Mouse (Mus musculus): ENCODE results near the gene Apmap. TPM values are rescaled to one million over a fixed set of nuclear protein-coding genes. Genes with fewer than 3 reads are reported as not detected.
"Not testable (repeated sequence)": the region's sequence is repeated elsewhere in the genome, so short reads cannot be mapped to it uniquely, and the experiment has no call there.

The Apmap gene
- polyA plus RNA-seq, 1 experiment from 2014 or later = 34.2 TPM

DNA sequence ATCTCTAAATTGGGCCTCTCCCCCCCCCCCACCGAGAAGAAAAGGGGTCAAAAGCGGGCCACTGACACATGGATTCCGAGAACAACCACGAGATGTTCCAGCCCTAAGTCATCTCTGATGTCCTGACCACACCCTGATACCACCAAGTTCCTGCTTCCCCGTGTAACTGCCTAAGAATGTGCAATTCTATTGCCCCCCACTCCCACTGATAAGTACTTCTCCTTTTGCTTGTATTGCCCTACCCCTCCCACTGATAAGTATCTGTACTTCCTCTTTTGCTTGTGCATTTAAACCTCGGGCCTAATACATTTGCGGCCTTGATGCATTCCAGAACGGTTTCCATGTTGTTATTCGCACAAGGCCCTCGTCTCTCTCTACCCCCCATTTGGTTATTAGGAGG lies 58.8 kb downstream of the Apmap start:
- H3K4me1 ChIP-seq; H3K4me3 ChIP-seq; H3K9me3 ChIP-seq; DNase-seq (ENCODE audit: low spot score); H3K27ac ChIP-seq; H3K36me3 ChIP-seq; H3K27me3 ChIP-seq (ENCODE audit: insufficient read depth, poor library complexity, severe bottlenecking): not testable (repeated sequence)
- WGBS = 77% methylated on average over 10 of the region's 10 CpGs

Other genes starting within 250 kb of the Apmap start
- 4.9 and 6.7 TPM in 2 replicates for gene 3300002I08Rik, start 245.8 kb downstream of the Apmap start, polyA plus RNA-seq (2016; fragmentation: Nextera tagmentation; extraction: Ambion mirVana)
- 5.4 and 8.2 TPM in 2 replicates for gene Zfp442, start 157.1 kb downstream of the Apmap start, polyA plus RNA-seq (2016; fragmentation: Nextera tagmentation; extraction: Ambion mirVana)
- gene Zfp345, start 123.5 kb downstream of the Apmap start, polyA plus RNA-seq (2016; fragmentation: Nextera tagmentation; extraction: Ambion mirVana) = 0.26 and 0.29 TPM in 2 replicates
- gene Cst7, start 38.2 kb downstream of the Apmap start, polyA plus RNA-seq (2016; fragmentation: Nextera tagmentation; extraction: Ambion mirVana) = 0.15 and 0.58 TPM in 2 replicates
- gene Acss1, start 59.9 kb upstream of the Apmap start, polyA plus RNA-seq (2016; fragmentation: Nextera tagmentation; extraction: Ambion mirVana) = 17.2 and 19.2 TPM in 2 replicates
- not detected in 2 replicates for gene Vsx1, start 80.8 kb upstream of the Apmap start, polyA plus RNA-seq (2016; fragmentation: Nextera tagmentation; extraction: Ambion mirVana)
- gene Entpd6, start 140.5 kb upstream of the Apmap start, polyA plus RNA-seq (2016; fragmentation: Nextera tagmentation; extraction: Ambion mirVana) = 28.9 and 29.5 TPM in 2 replicates
- 112 and 182 TPM in 2 replicates for gene Pygb, start 178.2 kb upstream of the Apmap start, polyA plus RNA-seq (2016; fragmentation: Nextera tagmentation; extraction: Ambion mirVana)